Mouse (Mus musculus) adrenal gland, postnatal 14 days (tissue): Measurements from ENCODE around the gene Ahsa2. TPM values are rescaled to one million over a fixed set of nuclear protein-coding genes. Genes with fewer than 3 reads are reported as not detected.
"Not testable (repeated sequence)": the region's sequence is repeated elsewhere in the genome, so short reads cannot be mapped to it uniquely, and the experiment has no call there.

Experiments used
- DNase-seq: peaks from one replicate; pipeline ENCODE4 v3.0.0; 2021; ENCODE audit warnings: mixed read lengths
- long read RNA-seq, 2 experiments: library from polyadenylated mRNA; stranded (forward); transcript quantifications; one replicate each; pipeline ENCODE4 v2.0.0; 2021
- microRNA-seq, 2 experiments: library from miRNA; unstranded; fragments of <30 nt; microRNA quantifications; one replicate each; pipeline ENCODE4 v1.2.0; 2021
- total RNA-seq: library from RNA; stranded (reverse); gene quantifications from 2 replicates; pipeline ENCODE4 v1.2.3, GENCODE M21; 2021

The Ahsa2 gene
- 45.2 and 59.8 TPM in 2 replicates for total RNA-seq
- long read RNA-seq, experiment 1, transcript Ahsa2-201 (9 exons, 3,023 nt): major isoform, 25 of 36 reads
- long read RNA-seq, experiment 1, partial matches to known transcripts: 2 of 36 reads
- long read RNA-seq, experiment 1, other reads (novel, unspliced or antisense): 7 of 36 reads
- long read RNA-seq, experiment 2, transcript Ahsa2-201 (9 exons, 3,023 nt): major isoform, 24 of 38 reads
- long read RNA-seq, experiment 2, partial matches to known transcripts: 1 of 38 reads
- long read RNA-seq, experiment 2, other reads (novel, unspliced or antisense): 10 of 38 reads

- DNase-seq: peak; percentile 100
Observed at GRCm38 (mm10) chr11:23497718-23498509, at the start of gene Ahsa2. Ahsa2 (minus strand) TSS chr11:23498030.

GRCm38 (mm10) chr11:23537446-23537845 lies 39.6 kb upstream of the Ahsa2 start:
- no peak for DNase-seq

DNA sequence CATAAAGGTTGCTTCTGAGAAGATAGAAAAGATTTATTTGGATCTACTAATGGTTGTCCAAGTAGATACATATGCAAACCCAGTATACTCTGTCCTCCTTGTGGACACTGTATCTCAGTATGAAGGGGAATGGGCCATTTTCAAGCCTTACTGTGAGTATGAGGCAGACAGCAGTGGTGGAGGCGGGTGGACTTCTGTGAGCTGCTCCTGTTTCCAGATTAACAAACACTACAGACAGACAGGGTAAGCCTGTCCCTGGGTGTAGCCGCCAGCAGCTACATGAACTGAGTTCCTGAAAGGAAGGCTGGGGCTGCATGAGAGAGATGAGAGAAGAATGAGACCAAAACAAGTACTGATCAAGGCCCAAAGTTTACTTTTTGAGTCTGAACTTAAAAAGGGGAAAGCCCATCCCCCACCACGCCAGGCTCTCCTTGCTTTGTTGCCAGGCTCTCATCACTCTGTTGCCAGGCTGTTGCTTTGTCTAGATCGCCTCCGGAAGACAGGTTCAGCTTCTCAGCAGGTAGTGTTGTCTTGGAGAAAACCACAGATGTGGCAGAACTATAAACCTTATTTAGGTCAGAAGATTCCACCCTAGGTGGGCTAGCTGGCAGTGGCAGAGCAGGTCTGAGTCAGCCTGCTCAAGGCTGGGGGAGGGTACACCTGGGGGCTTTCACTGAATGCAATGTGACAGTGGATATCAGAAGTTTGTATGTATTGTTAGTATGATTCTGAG lies 22.8 kb upstream of the Ahsa2 start, which contains the start of gene 1700093K21Rik:
TSS of gene 1700093K21Rik (minus strand) at position 683 of the 733 bp plus-strand sequence.
- no peak for DNase-seq

- DNase-seq: no peak
Observed at GRCm38 (mm10) chr11:23518981-23519380, 21.2 kb upstream of the Ahsa2 start.

GRCm38 (mm10) chr11:23515315-23515714 lies 17.5 kb upstream of the Ahsa2 start:
- DNase-seq: no peak

- DNase-seq: not testable (repeated sequence)
Observed at GRCm38 (mm10) chr11:23514785-23515184, 17.0 kb upstream of the Ahsa2 start.

GRCm38 (mm10) chr11:23504801-23505200 lies 7.0 kb upstream of the Ahsa2 start:
- not testable (repeated sequence) for DNase-seq

GRCm38 (mm10) chr11:23498609-23499008 lies 779 bp upstream of the Ahsa2 start:
- no peak for DNase-seq

DNA sequence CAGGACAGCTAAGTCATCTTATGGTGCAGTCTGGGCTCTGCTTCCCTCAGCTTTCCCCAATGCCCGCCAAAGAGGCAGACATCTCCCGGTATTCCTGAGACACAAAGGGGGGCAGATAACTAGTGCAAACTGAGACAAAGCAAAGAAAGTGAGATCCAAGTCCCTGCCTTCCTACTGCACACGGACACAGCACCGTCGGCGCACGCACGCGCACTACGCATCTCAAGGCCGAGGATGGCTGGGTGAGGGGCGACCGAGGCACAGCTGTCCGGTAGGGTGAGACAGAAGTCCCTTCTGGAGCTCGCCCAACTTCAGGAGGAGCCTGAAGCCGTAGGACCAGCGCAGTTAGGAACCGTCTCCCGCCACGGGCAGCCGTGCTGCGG lies 504 bp downstream of the Ahsa2 start:
- peak; percentile 82 for DNase-seq

GRCm38 (mm10) chr11:23496661-23497060 lies 1.2 kb downstream of the Ahsa2 start:
- DNase-seq: no peak

DNA sequence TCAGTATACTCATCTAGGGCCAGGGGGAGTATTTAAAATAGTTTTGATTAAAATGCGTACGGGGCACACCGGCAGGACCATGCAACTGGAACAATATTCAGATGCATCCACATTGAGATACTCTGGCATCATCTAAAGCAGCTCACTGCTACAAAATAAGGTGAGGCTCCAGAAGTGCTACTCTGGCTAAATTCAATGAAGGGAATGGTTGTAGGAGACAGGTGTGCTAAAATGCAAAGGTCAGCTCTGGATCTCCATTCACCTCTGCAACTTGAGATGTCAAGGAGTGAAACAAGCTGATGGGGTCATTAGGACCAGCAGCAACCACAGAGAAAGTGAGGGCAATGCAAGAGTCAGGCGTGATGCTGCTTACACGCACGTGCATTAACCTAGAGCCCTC lies 2.6 kb downstream of the Ahsa2 start:
- DNase-seq: no peak

DNA sequence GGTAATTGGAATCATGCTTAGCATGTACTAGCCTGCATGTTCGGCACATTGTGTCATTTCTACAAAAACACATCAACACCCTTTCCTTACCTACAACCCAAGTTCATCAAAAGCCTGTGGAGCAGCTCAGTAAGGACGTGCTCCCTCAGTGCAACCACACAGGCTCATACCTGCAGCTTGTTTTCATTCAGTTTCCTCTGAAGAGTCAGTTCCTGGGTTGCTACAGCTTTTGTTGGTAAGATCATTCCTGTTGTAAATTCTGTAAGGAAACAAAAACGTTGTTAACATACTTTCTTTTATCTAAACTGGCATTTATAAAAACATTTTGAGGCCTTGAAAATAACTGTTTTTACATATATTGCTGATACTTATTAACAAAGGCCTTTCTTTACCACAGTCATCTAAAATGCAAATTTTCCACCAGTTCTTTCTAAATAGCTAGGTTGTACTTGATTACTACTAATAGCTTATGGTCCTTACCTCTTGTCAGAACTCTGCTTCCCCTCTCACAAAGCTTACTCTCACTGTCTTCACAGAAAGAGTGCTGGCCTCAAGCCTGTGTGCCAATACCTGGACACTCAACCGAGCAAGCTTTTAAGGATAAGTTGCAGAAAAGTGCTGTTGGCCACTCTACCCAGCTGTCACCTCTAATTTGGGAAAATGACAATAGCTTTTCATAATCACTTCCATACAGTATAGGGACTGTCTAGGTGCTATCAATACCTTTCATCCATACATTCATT lies 5.6 kb downstream of the Ahsa2 start:
- no peak for DNase-seq

GRCm38 (mm10) chr11:23489955-23490354 lies 7.9 kb downstream of the Ahsa2 start:
- no peak for DNase-seq

DNA sequence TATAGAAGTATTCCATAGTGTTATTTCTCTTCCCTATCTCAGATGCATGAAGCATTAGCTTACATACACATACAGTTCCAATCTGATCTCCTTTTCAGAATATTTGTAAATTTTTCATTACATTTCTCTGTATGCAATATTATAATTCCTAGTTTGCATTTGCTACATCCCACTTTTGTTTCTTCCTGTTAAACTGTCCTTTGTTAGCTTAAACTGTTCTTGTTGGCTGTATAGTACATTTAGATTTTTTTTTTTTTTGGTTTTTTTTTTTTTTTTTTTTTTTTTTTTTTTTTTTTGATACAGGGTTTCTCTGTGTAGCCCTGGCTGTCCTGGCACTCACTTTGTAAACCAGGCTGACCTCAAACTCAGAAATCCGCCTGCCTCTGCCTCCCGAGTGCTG lies 32.0 kb downstream of the Ahsa2 start:
- not testable (repeated sequence) for DNase-seq

Small RNA genes within 50 kb of the gene (microRNA-seq; reads per million reads assigned to microRNA genes)
- 0 to 0.38 reads per million in 2 experiments for gene Gm47279

Other genes starting within 250 kb of the Ahsa2 start
- gene Xpo1, start 242.0 kb downstream of the Ahsa2 start, total RNA-seq: 76.8 and 79.1 TPM in 2 replicates
- 60.7 and 62.4 TPM in 2 replicates for gene Usp34, start 191.1 kb downstream of the Ahsa2 start, total RNA-seq
- not detected in 2 replicates for gene 1700093K21Rik, start 23.1 kb upstream of the Ahsa2 start, total RNA-seq
- gene 0610010F05Rik, start 135.6 kb upstream of the Ahsa2 start, total RNA-seq: 17.9 and 18.4 TPM in 2 replicates
- 19.2 and 21.8 TPM in 2 replicates for gene Pus10, start 167.6 kb upstream of the Ahsa2 start, total RNA-seq
- gene Pex13, start 167.9 kb upstream of the Ahsa2 start, total RNA-seq: 56.9 and 66.8 TPM in 2 replicates